Mouse (Mus musculus): ENCODE data around the gene Rptor.

Gene Rptor

GRCm38 (mm10) chr11:119689936-119690335 is 87.2 kb downstream of the Rptor start:
- no peak for DNase-seq (ENCODE audit: low spot score)

- no peak for DNase-seq (ENCODE audit: low spot score)
These were observed 89.6 kb downstream of the Rptor start for GRCm38 (mm10) chr11:119692196-119692910.

GRCm38 (mm10) chr11:119692911-119693261 is 90.2 kb downstream of the Rptor start:
- no peak for DNase-seq (ENCODE audit: low spot score)

GRCm38 (mm10) chr11:119694146-119694860 is 91.6 kb downstream of the Rptor start:
- no peak for DNase-seq (ENCODE audit: low spot score)

GRCm38 (mm10) chr11:119696401-119696800 is 93.7 kb downstream of the Rptor start:
- no peak for DNase-seq (ENCODE audit: low spot score)

- no peak for DNase-seq (ENCODE audit: low spot score)
These were observed 102.8 kb downstream of the Rptor start for GRCm38 (mm10) chr11:119705381-119706066.

GRCm38 (mm10) chr11:119707259-119707658 is 104.6 kb downstream of the Rptor start:
- DNase-seq (ENCODE audit: low spot score) = no peak

GRCm38 (mm10) chr11:119709239-119709638 is 106.5 kb downstream of the Rptor start:
- no peak for DNase-seq (ENCODE audit: low spot score)

- DNase-seq (ENCODE audit: low spot score) = no peak
These were observed 107.6 kb downstream of the Rptor start for GRCm38 (mm10) chr11:119710338-119710737.

GRCm38 (mm10) chr11:119710822-119711221 is 108.1 kb downstream of the Rptor start:
- DNase-seq (ENCODE audit: low spot score) = no peak

GRCm38 (mm10) chr11:119715437-119715836 is 112.7 kb downstream of the Rptor start:
- no peak for DNase-seq (ENCODE audit: low spot score)

- DNase-seq (ENCODE audit: low spot score) = no peak
These were observed 113.3 kb downstream of the Rptor start for GRCm38 (mm10) chr11:119715841-119716596.

GRCm38 (mm10) chr11:119718115-119718514 is 115.4 kb downstream of the Rptor start:
- DNase-seq (ENCODE audit: low spot score) = no peak

- DNase-seq (ENCODE audit: low spot score) = no peak
These were observed 117.7 kb downstream of the Rptor start for GRCm38 (mm10) chr11:119720101-119721048.

- no peak for DNase-seq (ENCODE audit: low spot score)
These were observed 122.0 kb downstream of the Rptor start for GRCm38 (mm10) chr11:119724709-119725108.

- no peak for DNase-seq (ENCODE audit: low spot score)
These were observed 128.7 kb downstream of the Rptor start for GRCm38 (mm10) chr11:119731382-119731781.

- DNase-seq (ENCODE audit: low spot score) = no peak
These were observed 129.7 kb downstream of the Rptor start for GRCm38 (mm10) chr11:119732362-119732761.

GRCm38 (mm10) chr11:119732961-119733656 is 130.4 kb downstream of the Rptor start:
- no peak for DNase-seq (ENCODE audit: low spot score)

- no peak for DNase-seq (ENCODE audit: low spot score)
These were observed 130.9 kb downstream of the Rptor start for GRCm38 (mm10) chr11:119733657-119733990.

GRCm38 (mm10) chr11:119735152-119735551 is 132.4 kb downstream of the Rptor start:
- DNase-seq (ENCODE audit: low spot score) = no peak

Measured in spleen, adult 12 weeks (tissue).